Mouse (Mus musculus): ENCODE measurements at regions not wholly inside any gene's neighbourhood (a gene's known extent, or its start where the extent isn't known, plus 50 kb on each side); places are given as distances from the start of the nearest gene placed in this dataset.

GRCm38 (mm10) chr9:100404426-100404825, 82.2 kb downstream of the Il20rb start:
- in situ Hi-C loops (cut with MboI; ENCODE audit: low pct_unique_long_range_greater_than_20kb in 1 of 2, low sequenced_read_pairs in 2 of 2, unreplicated experiment in 1 of 2) = no loop called here

- in situ Hi-C loops (cut with MboI; ENCODE audit: low pct_unique_long_range_greater_than_20kb in 1 of 2, low sequenced_read_pairs in 2 of 2, unreplicated experiment in 1 of 2) = no loop called here
Observed at GRCm38 (mm10) chr9:100400366-100400765, 86.2 kb downstream of the Il20rb start.

- in situ Hi-C loops (cut with MboI; ENCODE audit: low pct_unique_long_range_greater_than_20kb in 1 of 2, low sequenced_read_pairs in 2 of 2, unreplicated experiment in 1 of 2) = no loop called here
Observed at GRCm38 (mm10) chr9:100396340-100396910, 90.2 kb downstream of the Il20rb start.

GRCm38 (mm10) chr9:100395711-100396110, 90.9 kb downstream of the Il20rb start:
- in situ Hi-C loops (cut with MboI; ENCODE audit: low pct_unique_long_range_greater_than_20kb in 1 of 2, low sequenced_read_pairs in 2 of 2, unreplicated experiment in 1 of 2) = no loop called here

GRCm38 (mm10) chr9:100394632-100395031, 92.0 kb downstream of the Il20rb start:
- in situ Hi-C loops (cut with MboI; ENCODE audit: low pct_unique_long_range_greater_than_20kb in 1 of 2, low sequenced_read_pairs in 2 of 2, unreplicated experiment in 1 of 2) = no loop called here

- in situ Hi-C loops (cut with MboI; ENCODE audit: low pct_unique_long_range_greater_than_20kb in 1 of 2, low sequenced_read_pairs in 2 of 2, unreplicated experiment in 1 of 2) = no loop called here
Observed at GRCm38 (mm10) chr9:100394166-100394565, 92.4 kb downstream of the Il20rb start.

GRCm38 (mm10) chr9:100392262-100392661, 94.3 kb downstream of the Il20rb start:
- in situ Hi-C loops (cut with MboI; ENCODE audit: low pct_unique_long_range_greater_than_20kb in 1 of 2, low sequenced_read_pairs in 2 of 2, unreplicated experiment in 1 of 2) = no loop called here

- in situ Hi-C loops (cut with MboI; ENCODE audit: low pct_unique_long_range_greater_than_20kb in 1 of 2, low sequenced_read_pairs in 2 of 2, unreplicated experiment in 1 of 2) = no loop called here
Observed at GRCm38 (mm10) chr9:100391566-100392213, 94.9 kb downstream of the Il20rb start.

GRCm38 (mm10) chr9:100388393-100388792, 98.2 kb downstream of the Il20rb start:
- in situ Hi-C loops (cut with MboI; ENCODE audit: low pct_unique_long_range_greater_than_20kb in 1 of 2, low sequenced_read_pairs in 2 of 2, unreplicated experiment in 1 of 2) = loop anchor here in 1 of 2 experiments (10.0 kb wide), 1 partner anchor 544 kb away; no protein-coding TSS in a partner anchor

- in situ Hi-C loops (cut with MboI; ENCODE audit: low pct_unique_long_range_greater_than_20kb in 1 of 2, low sequenced_read_pairs in 2 of 2, unreplicated experiment in 1 of 2) = loop anchor here in 1 of 2 experiments (10.0 kb wide), 1 partner anchor 542 kb away; no protein-coding TSS in a partner anchor
Observed at GRCm38 (mm10) chr9:100387171-100387685, 99.4 kb downstream of the Il20rb start.

- in situ Hi-C loops (cut with MboI; ENCODE audit: low pct_unique_long_range_greater_than_20kb in 1 of 2, low sequenced_read_pairs in 2 of 2, unreplicated experiment in 1 of 2) = loop anchor here in 1 of 2 experiments (10.0 kb wide), 1 partner anchor 538 kb away; no protein-coding TSS in a partner anchor
Observed at GRCm38 (mm10) chr9:100382492-100382891, 104.1 kb downstream of the Il20rb start.

- in situ Hi-C loops (cut with MboI; ENCODE audit: low pct_unique_long_range_greater_than_20kb in 1 of 2, low sequenced_read_pairs in 2 of 2, unreplicated experiment in 1 of 2) = no loop called here
Observed at GRCm38 (mm10) chr9:100369921-100370320, 116.7 kb downstream of the Il20rb start.

- in situ Hi-C loops (cut with MboI; ENCODE audit: low pct_unique_long_range_greater_than_20kb in 1 of 2, low sequenced_read_pairs in 2 of 2, unreplicated experiment in 1 of 2) = no loop called here
Observed at GRCm38 (mm10) chr9:100366816-100367215, 119.8 kb downstream of the Il20rb start.

GRCm38 (mm10) chr9:100359934-100360716, 126.5 kb downstream of the Il20rb start:
- in situ Hi-C loops (cut with MboI; ENCODE audit: low pct_unique_long_range_greater_than_20kb in 1 of 2, low sequenced_read_pairs in 2 of 2, unreplicated experiment in 1 of 2) = no loop called here

GRCm38 (mm10) chr9:100357553-100357952, 129.0 kb downstream of the Il20rb start:
- in situ Hi-C loops (cut with MboI; ENCODE audit: low pct_unique_long_range_greater_than_20kb in 1 of 2, low sequenced_read_pairs in 2 of 2, unreplicated experiment in 1 of 2) = no loop called here

- in situ Hi-C loops (cut with MboI; ENCODE audit: low pct_unique_long_range_greater_than_20kb in 1 of 2, low sequenced_read_pairs in 2 of 2, unreplicated experiment in 1 of 2) = no loop called here
Observed at GRCm38 (mm10) chr9:100340796-100341195, 145.8 kb downstream of the Il20rb start.

- in situ Hi-C loops (cut with MboI; ENCODE audit: low pct_unique_long_range_greater_than_20kb in 1 of 2, low sequenced_read_pairs in 2 of 2, unreplicated experiment in 1 of 2) = no loop called here
Observed at GRCm38 (mm10) chr9:100307765-100308164, 178.8 kb downstream of the Il20rb start.

- in situ Hi-C loops (cut with MboI; ENCODE audit: low pct_unique_long_range_greater_than_20kb in 1 of 2, low sequenced_read_pairs in 2 of 2, unreplicated experiment in 1 of 2) = no loop called here
Observed at GRCm38 (mm10) chr9:100307364-100307763, 179.2 kb downstream of the Il20rb start.

- in situ Hi-C loops (cut with MboI; ENCODE audit: low pct_unique_long_range_greater_than_20kb in 1 of 2, low sequenced_read_pairs in 2 of 2, unreplicated experiment in 1 of 2) = no loop called here
Observed at GRCm38 (mm10) chr9:100303762-100304161, 182.8 kb downstream of the Il20rb start.
